Mouse (Mus musculus) embryonic fibroblast, embryonic 13.5 days (primary cell): Measurements from ENCODE around the gene Gm20388.

Experiments used
- CTCF ChIP-seq: IDR thresholded peaks from 2 replicates; pipeline ENCODE4 v1.5.1; 2011; ENCODE audit warnings: mild to moderate bottlenecking, control low read depth, low read length, moderate library complexity, borderline replicate concordance; ENCODE audit not compliant: insufficient read depth
- POLR2A ChIP-seq: IDR thresholded peaks from 2 replicates; pipeline ENCODE4 v1.6.1; 2011; ENCODE audit warnings: low read depth, mild to moderate bottlenecking, control low read depth, low read length, moderate library complexity

GRCm38 (mm10) chr8:124304141-124304540 lies 4393.5 kb downstream of the Gm20388 start:
- no peak for TF ChIP-seq CTCF
- TF ChIP-seq POLR2A = no peak
